Mouse (Mus musculus) CH12.LX (cell line): Measurements from ENCODE around the gene Stx12. TPM values are rescaled to one million over a fixed set of nuclear protein-coding genes. Genes with fewer than 3 reads are reported as not detected.

Experiments
- DNase-seq: peaks from one replicate; pipeline ENCODE4 v3.0.0-alpha.2; 2013; ENCODE audit errors: extremely low read depth
- H3K27ac ChIP-seq: 2 replicates; pipeline ENCODE4 v1.5.1; 2012; ENCODE audit warnings: low read depth, mild to moderate bottlenecking, control low read depth, moderate library complexity; ENCODE audit not compliant: insufficient read depth
- H3K27me3 ChIP-seq: replicated peaks from 2 replicates; pipeline ENCODE3; 2012; ENCODE audit warnings: inconsistent platforms
- H3K36me3 ChIP-seq, 2 experiments: replicated peaks in 1 of 2; 2 replicates each; pipeline versions ENCODE3 to v1.6.1; 2012; ENCODE audit warnings: inconsistent platforms in 1 of 2, low read length in 1 of 2, mild to moderate bottlenecking in 1 of 2, mixed read lengths in 1 of 2, moderate library complexity in 1 of 2; ENCODE audit not compliant: control insufficient read depth in 1 of 2, insufficient read depth in 1 of 2
- H3K4me1 ChIP-seq, 2 experiments: 2 replicates each; pipeline ENCODE4 v1.6.1; 2012; ENCODE audit warnings: inconsistent platforms in 1 of 2, moderate library complexity in 1 of 2; ENCODE audit not compliant: insufficient read depth in 2 of 2, control insufficient read depth in 1 of 2
- H3K4me2 ChIP-seq: 2 replicates; pipeline ENCODE4 v1.6.1; 2012; ENCODE audit warnings: low read depth, mild to moderate bottlenecking, control low read depth; ENCODE audit not compliant: poor library complexity, insufficient read depth, severe bottlenecking
- H3K4me3 ChIP-seq, 3 experiments: fragments of 150-350 bp in 1 of 3; sonication (generic) in 1 of 3; replicated peaks in 1 of 3; 2 replicates each; pipeline versions ENCODE3 to v1.5.1; 2011 to 2012; ENCODE audit warnings: low read depth in 2 of 3, low read length in 2 of 3, mild to moderate bottlenecking in 2 of 3, moderate library complexity in 2 of 3, control low read depth in 1 of 3, improper control_type of control experiment in 1 of 3, inconsistent platforms in 1 of 3, mixed read lengths in 1 of 3; ENCODE audit not compliant: poor library complexity in 1 of 3
- H3K79me2 ChIP-seq: replicated peaks from 2 replicates; pipeline ENCODE4 v1.6.1; 2012; ENCODE audit warnings: mild to moderate bottlenecking, moderate library complexity; ENCODE audit not compliant: control insufficient read depth, poor library complexity, insufficient read depth, severe bottlenecking; ENCODE audit errors: extremely low read depth
- H3K9ac ChIP-seq: 2 replicates; pipeline ENCODE4 v1.6.1; 2012; ENCODE audit warnings: low read depth, mild to moderate bottlenecking, control low read depth, moderate library complexity; ENCODE audit not compliant: insufficient read depth
- H3K9me3 ChIP-seq: replicated peaks from 2 replicates; pipeline ENCODE3; 2012; ENCODE audit warnings: low read length, inconsistent platforms, mixed read lengths
- IRF4 ChIP-seq: IDR thresholded peaks from 2 replicates; pipeline ENCODE4 v1.6.1; 2014; ENCODE audit warnings: low read depth, mild to moderate bottlenecking, inconsistent platforms, low read length, improper control_type of control experiment
- JUN ChIP-seq: IDR thresholded peaks from 2 replicates; pipeline ENCODE4 v1.6.1; 2011; ENCODE audit warnings: low read depth, mild to moderate bottlenecking, low read length, improper control_type of control experiment, moderate library complexity; ENCODE audit not compliant: insufficient read depth
- MAFK ChIP-seq: IDR thresholded peaks from 2 replicates; pipeline ENCODE4 v1.6.1; 2011; ENCODE audit warnings: low read length, improper control_type of control experiment; ENCODE audit not compliant: insufficient replicate concordance
- MAZ ChIP-seq: IDR thresholded peaks from 2 replicates; pipeline ENCODE4 v1.6.1; 2012; ENCODE audit warnings: low read depth, mild to moderate bottlenecking, inconsistent platforms, low read length, improper control_type of control experiment, moderate library complexity
- RAD21 ChIP-seq: IDR thresholded peaks from 2 replicates; pipeline ENCODE4 v1.6.1; 2011; ENCODE audit warnings: low read depth, mild to moderate bottlenecking, low read length, improper control_type of control experiment, moderate library complexity
- SMC3 ChIP-seq: IDR thresholded peaks from 2 replicates; pipeline ENCODE4 v1.6.1; 2011; ENCODE audit warnings: low read depth, low read length, improper control_type of control experiment
- dilution Hi-C: fragments of 300-500 bp; cut with MboI; formaldehyde crosslinking; loops from 2 replicates; pipeline ENCODE4 v1.14.3; 2020; ENCODE audit warnings: low sequenced_read_pairs; ENCODE audit not compliant: extremely low pct_unique_long_range_greater_than_20kb, extremely low pct_ligation_motif_present
- in situ Hi-C: fragments of 300-500 bp; cut with MboI; formaldehyde crosslinking; loops from 3 replicates; pipeline ENCODE4 v1.14.3; 2019; ENCODE audit warnings: low sequenced_read_pairs, low pct_ligation_motif_present, low pct_unique_long_range_greater_than_20kb, mixed read lengths
- polyA plus RNA-seq: library from polyadenylated mRNA; unstranded; fragments of >175 nt; gene quantifications from 2 replicates; pipeline ENCODE4 v1.2.1, GENCODE M21; 2012; ENCODE audit warnings: low read depth; ENCODE audit not compliant: insufficient read length
- total RNA-seq, 2 experiments: library from RNA; depleted of rRNA; stranded (reverse); fragments of 300-350 nt in 1 of 2; fragments of >200 nt in 1 of 2; gene quantifications; 2 replicates each; pipeline ENCODE4 v1.2.3; 2012 to 2014

Gene Stx12
- total and polyA plus RNA-seq, 3 experiments, result 14.5 to 17.3 (median 15.7) TPM

- Histone ChIP-seq H3K27me3 (no peaks in the 10 kb centered on the region), H3K36me3 (no peaks in the 10 kb centered on the region), H3K27ac (no peak overlapping the region), H3K9me3 (peaks cover 3% of the 10 kb centered on the region), H3K4me2 (no peak overlapping the region), H3K4me1 (peaks cover 2 to 39% of the 10 kb centered on the region in 2 experiments; a peak in 2 of 4 replicates), H3K79me2 (no peaks in the 10 kb centered on the region), H3K9ac (no peak overlapping the region), H3K4me3 (no peak overlapping the region)
- DNase-seq, result no peak
- dilution Hi-C loops, result no loop called here
- peak; percentile 33 for TF ChIP-seq SMC3
- TF ChIP-seq MAZ, result no peak
- peak; percentile 18 for TF ChIP-seq RAD21
- in situ Hi-C loops, result loop anchor here (5.0 kb wide), 1 partner anchor 41 kb away; no protein-coding TSS in a partner anchor
Observed at GRCm38 (mm10) chr4:132818442-132818841, 65.9 kb downstream of the Stx12 start.

GRCm38 (mm10) chr4:132816855-132817254 is 67.5 kb downstream of the Stx12 start:
- in situ Hi-C loops, result loop anchor here (5.0 kb wide), 1 partner anchor 40 kb away; no protein-coding TSS in a partner anchor
- H3K9ac ChIP-seq, result no peak overlapping the region
- TF ChIP-seq IRF4 (no peak), MAFK (no peak), RAD21 (no peak)
- TF ChIP-seq, all 38 proteins: peak for 0
- no peak overlapping the region for H3K27ac ChIP-seq
- no peak for DNase-seq
- no peaks in the 10 kb centered on the region for H3K27me3 ChIP-seq
- H3K9me3 ChIP-seq, result peaks cover 3% of the 10 kb centered on the region
- H3K4me1 ChIP-seq, result peaks cover 2 to 31% of the 10 kb centered on the region in 2 experiments; a peak in 2 of 4 replicates
- no peaks in the 10 kb centered on the region for H3K79me2 ChIP-seq
- H3K4me2 ChIP-seq, result no peak overlapping the region
- no peaks in the 10 kb centered on the region for H3K36me3 ChIP-seq
- dilution Hi-C loops, result no loop called here
- no peak overlapping the region for H3K4me3 ChIP-seq

GRCm38 (mm10) chr4:132816404-132816803 is 67.9 kb downstream of the Stx12 start:
- dilution Hi-C loops, result no loop called here
- H3K27ac ChIP-seq, result no peak overlapping the region
- no peak overlapping the region for H3K4me3 ChIP-seq
- no peaks in the 10 kb centered on the region for H3K36me3 ChIP-seq
- peaks cover 7% of the 10 kb centered on the region for H3K9me3 ChIP-seq
- H3K4me1 ChIP-seq, result peaks cover 2 to 26% of the 10 kb centered on the region in 2 experiments; a peak in 2 of 4 replicates
- H3K9ac ChIP-seq, result no peak overlapping the region
- H3K79me2 ChIP-seq, result no peaks in the 10 kb centered on the region
- no peak for DNase-seq
- H3K27me3 ChIP-seq, result no peaks in the 10 kb centered on the region
- no peak for TF ChIP-seq JUN
- in situ Hi-C loops, result loop anchor here (5.0 kb wide), 1 partner anchor 39 kb away; no protein-coding TSS in a partner anchor
- no peak overlapping the region for H3K4me2 ChIP-seq
